Comparison of ENCODE assay signal across 8 mouse cellular contexts in genomic region chr11:101082208-101083082, GRCm38 (mm10). TPM values are rescaled to one million over a fixed set of nuclear protein-coding genes. Genes with fewer than 3 reads are reported as not detected.
DNase-seq lines count a peak whose midpoint lies in the region; ATAC-seq and TF ChIP-seq lines count a peak whose summit lies in the region.

TSS of gene Coasy (plus strand) at chr11:101082565.

- under 1% methylated on average over 51 of the region's 51 CpGs for WGBS in forebrain, embryonic 15.5 days
- under 1% methylated on average over 51 of the region's 51 CpGs for WGBS in lung, adult 2 months

- in situ Hi-C loops in ES-E14 (cut with MboI; ENCODE audit: low sequenced_read_pairs in 2 of 2, unreplicated experiment in 2 of 2) = no loop called here

- peak; percentile 91 for ATAC-seq in forebrain, embryonic 15.5 days (replicated peaks)
- ATAC-seq in neutrophil, adult 5-6 weeks (ENCODE audit: extremely low read depth, insufficient number of reproducible peaks, low FRiP score, poor library complexity, severe bottlenecking) = peak; percentile 67

- peaks cover 10% of the 10 kb centered on the region; the same call in 1 of the 2 replicates for H3K36me3 ChIP-seq in ES-E14 (ENCODE audit: control insufficient read depth, insufficient read depth, low read length, poor library complexity, severe bottlenecking)
- no peaks in the 10 kb centered on the region for H3K36me3 ChIP-seq in forebrain, embryonic 15.5 days

- intact Hi-C loops in heart, postnatal 25 days (cut with DNase I) = loop anchor here (1.0 kb wide), 1 partner anchor 92 kb away; no protein-coding TSS in a partner anchor

- H3K9me3 ChIP-seq in ES-E14 (ENCODE audit: control insufficient read depth, insufficient read depth, low read depth, low read length) = no peaks in the 10 kb centered on the region
- no peaks in the 10 kb centered on the region for H3K9me3 ChIP-seq in forebrain, embryonic 15.5 days

- peak; percentile 84 for DNase-seq in ES-E14 (ENCODE audit: low read depth, low spot score)
- peak; percentile 82 for DNase-seq in cerebellum, adult 11 months
- peak; percentile 71 for DNase-seq in heart, postnatal 25 days (ENCODE audit: low spot score)
- peak; percentile 84 to 95 for DNase-seq in layer of hippocampus, adult 18-20 months (ENCODE audit: low spot score in 2 of 2)
- peak; percentile 82 for DNase-seq in lung, adult 2 months
- DNase-seq in thymus, adult 18-20 months = peak; percentile 71 to 79

- H3K4me1 ChIP-seq in ES-E14 (ENCODE audit: control insufficient read depth in 2 of 2, insufficient read depth in 2 of 2, low read length in 2 of 2, poor library complexity in 1 of 2) = peaks cover 4 to 5% of the 10 kb centered on the region in 2 experiments; a peak in 2 of 4 replicates
- H3K4me1 ChIP-seq in forebrain, embryonic 15.5 days = peaks cover 37% of the 10 kb centered on the region
- H3K4me1 ChIP-seq in lung, adult 2 months (ENCODE audit: control insufficient read depth, insufficient read depth, low read length) = peaks cover 8% of the 10 kb centered on the region

- H3K4me3 ChIP-seq in ES-E14 (ENCODE audit: insufficient read depth in 1 of 2, low read depth in 1 of 2, low read length in 2 of 2, poor library complexity in 1 of 2, severe bottlenecking in 1 of 2) = peak within 1 kb of the TSS; percentile 83 to 89
- H3K4me3 ChIP-seq in forebrain, embryonic 15.5 days = peak within 1 kb of the TSS; percentile 88
- peak within 1 kb of the TSS; percentile 87 for H3K4me3 ChIP-seq in lung, adult 2 months (replicated peaks; ENCODE audit: extremely low read depth, low read depth, low read length)

- H3K27me3 ChIP-seq in forebrain, embryonic 15.5 days = peaks cover 39% of the 10 kb centered on the region

- peak within 1 kb of the TSS; percentile 99 for H3K4me2 ChIP-seq in forebrain, embryonic 15.5 days (replicated peaks)

- peak within 1 kb of the TSS; percentile 15 for H3K27ac ChIP-seq in ES-E14 (ENCODE audit: insufficient read depth, low read depth, low read length, poor library complexity, severe bottlenecking)
- H3K27ac ChIP-seq in forebrain, embryonic 15.5 days (replicated peaks) = peak within 1 kb of the TSS; percentile 95

- peak within 1 kb of the TSS; percentile 96 for H3K9ac ChIP-seq in ES-E14 (ENCODE audit: insufficient read depth, low read depth, low read length, poor library complexity, severe bottlenecking)
- H3K9ac ChIP-seq in forebrain, embryonic 15.5 days (replicated peaks) = peak within 1 kb of the TSS; percentile 92

- TF ChIP-seq CTCF in lung, adult 2 months (IDR thresholded peaks at IDR 0.05; ENCODE audit: insufficient read depth, low read length) = peak; percentile 27; the same call in 1 of the 2 replicates

- peak; percentile 66; the same call in 1 of the 2 replicates for TF ChIP-seq POLR2A in lung, adult 2 months (IDR thresholded peaks at IDR 0.05; ENCODE audit: borderline replicate concordance, extremely low read depth, low read depth, low read length)

TF ChIP-seq in ES-E14, 5 proteins besides CTCF, POLR2A, EP300 and RAD21:
- TF ChIP-seq ZC3H11A (IDR thresholded peaks at IDR 0.05; ENCODE audit: borderline replicate concordance, low read depth, low read length) (no peak), ZNF384 (IDR thresholded peaks at IDR 0.05; ENCODE audit: low read depth, low read length) (no peak), HCFC1 (IDR thresholded peaks at IDR 0.05; ENCODE audit: borderline replicate concordance, insufficient read depth, low read length) (peak; percentile 66; the same call in 1 of the 2 replicates), MAFK (IDR thresholded peaks at IDR 0.05; ENCODE audit: insufficient read depth, low read depth, low read length) (peak; percentile 9; the same call in 1 of the 2 replicates), CHD2 (IDR thresholded peaks at IDR 0.05; ENCODE audit: low read depth, low read length) (0 out of 2 replicates have a peak, but pooled peaks have one; percentile 40)

RNA-seq across cellular contexts. Expression of gene Coasy, which starts in this region (rescaled TPM):
- 21.9 and 22.9 TPM in 2 replicates for total RNA-seq in ES-E14 (2012; rRNA removed)
- 47.8 and 52.7 TPM in 2 replicates for polyA plus RNA-seq in forebrain, embryonic 15.5 days (2015; fragmentation: Nextera tagmentation; extraction: Ambion mirVana)
- total RNA-seq in heart, postnatal 25 days (2021) = 10 to 100 TPM; 15.8 to 17.1 TPM
- total RNA-seq in layer of hippocampus, adult 18-20 months (2021) = 10 to 100 TPM; 24.5 to 25.7 TPM
- polyA plus RNA-seq in lung, adult 2 months (2012; rRNA removed) = 40.2 and 43.9 TPM in 2 replicates
- 11.5 and 18.7 TPM in 2 replicates for total RNA-seq in neutrophil, adult 5-6 weeks (2017)

Comparison
In these comparisons a context has a peak if more than half of its experiments do, and no peak if none do; other contexts are left out.
1. Peak in every context shown above with its lines: DNase-seq, ATAC-seq, H3K4me3 ChIP-seq and H3K27ac ChIP-seq.